Mouse (Mus musculus): ENCODE results near the gene Bbof1. TPM values are rescaled to one million over a fixed set of nuclear protein-coding genes. Genes with fewer than 3 reads are reported as not detected.

The Bbof1 gene
- polyA plus RNA-seq, 1 experiment: 1.6 TPM

DNA sequence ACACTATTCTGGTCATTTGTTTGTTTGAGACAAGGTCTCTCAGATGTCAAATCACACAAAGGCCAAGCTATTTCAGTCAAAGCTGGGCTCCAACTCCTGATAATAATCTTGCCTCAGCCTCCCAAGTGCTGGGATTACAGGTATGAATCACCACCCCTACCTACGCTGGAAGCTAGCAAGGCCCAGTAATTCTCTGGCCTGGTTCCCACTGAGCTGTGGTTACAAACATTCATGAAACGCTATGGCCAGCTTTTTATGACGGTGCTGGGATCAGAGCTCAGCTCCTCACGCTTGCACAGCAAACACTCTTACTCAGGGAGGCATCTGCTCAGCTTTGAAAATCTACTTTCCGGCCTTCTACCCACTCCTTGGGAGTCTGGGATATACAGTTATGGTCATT lies 15.0 kb upstream of the Bbof1 start:
- no peak for TF ChIP-seq GATA1 (IDR thresholded peaks at IDR 0.05; ENCODE audit: low read length)

DNA sequence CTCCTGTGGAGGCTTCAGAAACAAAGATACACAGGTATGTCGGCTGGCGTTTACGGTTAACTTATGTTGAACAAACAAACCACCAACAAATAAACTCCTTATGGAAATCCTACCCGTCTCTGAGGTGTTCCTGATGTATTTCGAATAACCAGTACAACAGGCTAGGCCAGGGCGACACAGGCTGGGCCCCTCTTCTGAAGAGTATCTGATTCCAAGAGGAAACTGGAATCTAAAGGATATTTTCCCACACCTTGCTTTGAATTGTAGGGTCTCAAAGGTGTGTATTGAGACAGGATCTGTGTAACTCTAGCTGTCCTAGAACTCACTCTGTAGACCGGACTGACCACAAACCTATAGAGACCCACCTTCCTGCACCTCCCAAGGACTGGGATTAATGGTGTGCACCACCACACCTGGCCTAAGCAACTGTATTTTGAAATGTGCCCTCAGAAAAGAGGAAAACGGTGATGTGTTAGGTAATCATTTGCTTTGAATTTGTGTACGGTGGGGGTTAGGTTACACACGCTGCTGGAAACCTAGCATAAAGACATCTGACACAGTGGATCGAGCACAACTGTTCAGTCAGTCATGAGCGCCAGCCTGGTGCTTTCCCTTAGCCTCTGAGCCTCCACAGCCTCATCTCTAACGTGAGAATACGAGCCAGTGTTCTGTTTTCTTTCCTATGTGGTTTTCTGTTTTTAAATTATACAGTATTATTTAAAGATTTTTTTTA lies 11.8 kb upstream of the Bbof1 start:
- no peak for TF ChIP-seq GATA1 (IDR thresholded peaks at IDR 0.05; ENCODE audit: low read length)

DNA sequence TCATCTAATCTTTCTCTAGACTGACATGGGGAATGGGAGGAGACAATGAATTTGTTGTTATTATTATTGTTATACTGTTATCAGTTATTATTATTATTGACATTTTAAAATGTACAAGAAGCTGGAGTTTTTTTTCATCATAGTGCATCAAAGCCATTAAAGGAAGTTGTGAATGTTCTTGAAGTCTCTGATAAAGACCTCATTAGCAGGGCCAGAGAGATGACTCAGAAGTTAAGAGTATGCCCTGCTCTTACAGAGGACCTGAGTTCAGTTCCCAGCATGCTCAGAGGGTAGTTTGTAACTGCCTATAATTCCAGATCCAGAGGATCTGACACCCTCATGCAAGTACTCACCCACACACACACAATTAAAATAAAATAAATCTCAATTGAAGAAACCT lies 11.2 kb upstream of the Bbof1 start:
- TF ChIP-seq GATA1 (IDR thresholded peaks at IDR 0.05; ENCODE audit: low read length): no peak

DNA sequence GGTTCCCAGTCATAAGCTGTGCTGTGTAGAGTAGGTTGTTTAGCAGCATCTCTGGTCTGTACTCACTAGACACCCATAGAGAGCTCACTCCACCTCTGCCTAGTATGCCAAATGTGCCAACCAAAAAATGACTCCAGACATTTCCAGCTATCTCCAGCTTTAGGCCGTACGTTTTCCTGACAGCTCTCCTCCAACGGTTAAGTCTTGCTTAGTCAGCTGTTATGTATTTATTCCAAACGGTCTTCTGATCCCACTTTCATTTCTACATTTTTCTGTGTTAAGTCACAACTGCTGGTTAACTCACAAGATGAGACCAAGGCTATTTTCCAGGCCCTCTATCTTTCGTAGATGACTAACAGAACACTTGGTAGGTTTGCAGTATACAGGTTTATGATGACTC lies 10.2 kb upstream of the Bbof1 start:
- TF ChIP-seq GATA1 (IDR thresholded peaks at IDR 0.05; ENCODE audit: low read length): no peak

DNA sequence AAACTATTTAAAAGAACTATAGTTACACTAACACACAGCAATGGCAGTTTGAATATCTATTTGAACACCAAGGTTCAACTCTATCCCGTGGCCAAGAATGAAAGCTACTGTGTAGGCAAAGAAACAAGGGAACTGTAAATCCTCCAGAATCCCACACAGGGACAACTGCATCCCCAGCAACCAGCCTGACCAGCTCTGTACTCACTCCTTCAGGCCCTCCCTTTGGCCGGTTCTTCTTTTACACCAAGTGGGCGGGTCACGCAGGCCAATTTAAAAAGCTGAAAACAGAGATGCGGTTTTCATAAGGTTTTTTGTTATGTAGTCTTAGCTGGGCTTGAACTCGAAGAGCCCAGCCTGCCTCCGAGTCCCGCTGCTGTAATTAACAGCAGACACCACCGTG lies 9.7 kb upstream of the Bbof1 start:
- no peak for TF ChIP-seq GATA1 (IDR thresholded peaks at IDR 0.05; ENCODE audit: low read length)

DNA sequence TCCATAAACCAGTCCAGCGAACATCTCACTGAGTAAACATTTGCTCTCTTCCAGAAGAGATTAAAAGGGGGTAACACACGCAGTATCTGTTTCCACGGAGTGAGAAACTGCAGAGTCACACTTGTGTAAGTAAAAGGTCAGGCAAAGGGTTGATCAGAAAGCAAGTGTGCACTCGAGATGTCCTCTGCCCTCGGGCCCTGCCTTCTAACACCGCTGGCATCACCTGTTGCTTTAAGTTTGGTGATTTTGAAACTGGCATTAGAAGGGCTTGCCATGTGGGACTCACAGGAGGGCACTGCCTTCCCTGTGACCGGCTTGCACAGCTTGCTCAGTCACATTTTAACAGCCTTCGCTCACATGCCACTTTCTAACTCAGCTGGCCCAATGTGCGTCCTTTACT lies 9.2 kb upstream of the Bbof1 start:
- TF ChIP-seq GATA1 (IDR thresholded peaks at IDR 0.05; ENCODE audit: low read length): no peak

DNA sequence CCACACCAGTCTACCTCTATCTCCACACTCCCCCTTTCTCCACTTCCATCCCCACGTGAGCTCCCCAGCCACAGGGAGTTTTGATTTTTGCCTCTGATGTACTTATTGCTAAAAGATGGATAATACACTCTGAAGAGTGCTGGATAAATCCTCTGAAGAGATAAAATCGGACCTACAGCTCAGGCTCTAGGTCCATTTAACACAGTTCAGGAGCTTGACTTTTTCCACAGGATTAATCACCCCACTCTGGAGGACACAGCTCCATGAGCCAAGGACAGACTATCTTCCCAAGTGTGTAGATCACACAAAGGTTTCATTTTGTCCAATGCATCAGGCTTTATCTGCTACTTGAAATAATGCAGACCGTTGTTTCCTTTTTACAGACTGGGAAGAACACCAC lies 8.8 kb upstream of the Bbof1 start:
- TF ChIP-seq GATA1 (IDR thresholded peaks at IDR 0.05; ENCODE audit: low read length): no peak

DNA sequence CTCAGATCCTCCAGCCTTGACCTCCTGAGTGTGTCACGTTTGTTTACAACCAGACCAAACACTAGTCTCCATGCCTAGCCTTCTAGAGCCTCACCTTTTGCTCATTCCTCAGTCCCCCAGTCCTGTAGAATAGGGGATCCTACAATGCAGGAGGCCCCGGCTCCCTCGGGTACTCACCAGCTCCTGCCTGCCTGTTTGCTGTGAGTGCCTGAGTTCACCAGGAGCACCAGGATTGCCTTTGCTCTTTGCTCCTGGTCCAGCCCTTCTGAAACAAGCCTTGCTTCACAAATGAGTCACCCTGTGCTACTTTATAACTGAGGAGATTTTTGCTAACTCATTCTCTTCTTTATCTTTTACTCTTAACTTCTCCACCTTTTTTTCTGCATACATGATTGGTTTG lies 8.2 kb upstream of the Bbof1 start:
- TF ChIP-seq GATA1 (IDR thresholded peaks at IDR 0.05; ENCODE audit: low read length): no peak

DNA sequence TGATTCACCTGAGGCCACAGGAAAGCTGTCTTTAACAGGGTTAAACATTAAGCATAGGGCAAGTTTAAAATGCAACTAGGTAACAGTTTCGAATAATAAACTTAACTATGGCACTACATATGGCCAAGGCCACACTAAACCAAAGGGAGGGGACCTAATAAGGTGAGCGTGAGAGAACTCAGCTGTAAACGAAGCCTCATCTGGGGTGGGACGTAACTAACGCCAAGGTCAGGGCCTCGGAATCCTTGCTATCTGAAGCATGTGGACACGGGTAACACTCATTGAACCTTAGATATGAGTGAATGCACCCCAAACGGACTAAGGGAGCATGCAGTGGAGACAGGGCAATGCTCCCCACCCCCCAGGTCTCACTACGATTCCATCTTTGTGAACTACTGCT lies 5.9 kb upstream of the Bbof1 start:
- no peak for TF ChIP-seq GATA1 (IDR thresholded peaks at IDR 0.05; ENCODE audit: low read length)

DNA sequence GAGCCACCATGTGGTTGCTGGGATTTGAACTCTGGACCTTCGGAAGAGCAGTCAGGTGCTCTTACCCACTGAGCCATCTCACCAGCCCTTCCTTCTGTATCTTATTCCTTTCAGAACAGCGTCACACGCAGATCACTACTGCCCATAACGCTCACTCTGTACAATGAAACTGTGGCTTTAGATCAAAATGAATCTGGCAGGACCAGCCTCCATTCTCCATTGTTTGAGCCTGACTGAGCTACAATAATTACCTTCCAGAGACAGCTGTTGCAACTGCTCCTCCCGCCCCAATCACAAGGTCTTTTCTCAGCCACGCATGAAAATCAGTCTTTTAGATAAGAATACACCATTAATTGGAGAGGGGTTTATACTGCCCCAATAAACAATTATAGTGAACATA lies 4.3 kb upstream of the Bbof1 start:
- no peak for TF ChIP-seq GATA1 (IDR thresholded peaks at IDR 0.05; ENCODE audit: low read length)

DNA sequence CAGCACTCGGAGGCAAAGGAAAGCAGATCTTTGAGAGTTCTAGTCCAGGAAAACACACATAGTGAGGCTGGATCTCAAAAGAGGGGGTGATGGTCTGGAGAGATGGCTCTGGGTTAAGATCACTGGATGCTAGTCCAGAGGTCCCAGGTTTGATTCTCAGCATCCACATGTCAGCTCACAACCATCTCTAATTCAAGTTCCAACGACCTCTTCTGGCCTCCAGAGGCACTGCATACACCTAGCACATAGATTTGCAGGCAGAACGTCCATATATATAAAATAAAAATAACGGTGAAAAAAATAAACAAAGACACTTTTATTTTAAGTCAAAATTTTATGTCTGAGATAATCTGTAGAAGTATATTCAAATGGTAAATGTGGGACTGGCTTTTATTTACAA lies 1.6 kb upstream of the Bbof1 start:
- no peak for TF ChIP-seq GATA1 (IDR thresholded peaks at IDR 0.05; ENCODE audit: low read length)

DNA sequence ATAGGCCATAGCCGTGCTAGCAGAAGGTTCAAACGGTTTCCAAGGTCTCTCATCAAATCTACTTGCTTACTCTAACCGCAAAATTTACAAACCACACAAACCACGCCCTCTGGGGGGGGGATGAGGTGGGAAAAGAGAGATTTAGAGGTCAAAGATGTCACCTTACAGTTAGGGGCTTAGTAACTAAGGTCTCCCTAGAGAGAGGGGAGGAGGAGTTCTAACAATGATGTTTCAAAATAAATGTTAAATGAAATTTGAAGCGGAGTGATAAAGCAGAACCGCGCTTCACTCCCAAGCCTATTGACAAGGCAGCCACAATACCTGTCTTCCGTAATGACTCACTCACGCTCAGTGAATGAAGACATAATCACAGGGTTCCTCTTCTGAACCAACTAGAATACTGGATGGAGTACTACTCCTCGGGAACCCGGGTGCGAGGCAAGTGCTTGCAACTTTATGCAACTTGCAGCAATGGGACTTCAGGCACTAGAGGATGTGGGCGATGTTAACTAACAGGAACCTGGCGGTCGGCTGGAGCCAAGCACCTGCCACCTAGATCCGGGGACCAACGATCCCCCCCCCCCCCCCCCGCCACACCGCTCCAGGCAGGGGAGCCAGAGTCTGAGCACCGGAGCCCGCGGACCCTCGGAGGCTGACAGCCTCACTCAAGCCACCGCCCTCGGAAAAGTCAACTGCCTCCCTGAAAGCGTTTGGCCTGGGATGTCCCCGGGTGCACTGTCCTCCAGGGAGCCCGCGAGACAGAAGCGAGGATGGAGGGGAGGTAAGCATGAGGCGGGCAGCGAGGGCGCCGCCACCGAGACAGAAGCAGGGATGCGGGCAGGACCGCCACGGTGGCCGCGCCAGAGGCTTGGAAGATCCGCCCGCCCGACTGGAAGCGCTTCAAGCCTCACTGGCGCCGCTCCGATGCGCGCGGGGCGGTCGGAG lies 725 bp upstream of the Bbof1 start:
- no peak for TF ChIP-seq GATA1 (IDR thresholded peaks at IDR 0.05; ENCODE audit: low read length)

DNA sequence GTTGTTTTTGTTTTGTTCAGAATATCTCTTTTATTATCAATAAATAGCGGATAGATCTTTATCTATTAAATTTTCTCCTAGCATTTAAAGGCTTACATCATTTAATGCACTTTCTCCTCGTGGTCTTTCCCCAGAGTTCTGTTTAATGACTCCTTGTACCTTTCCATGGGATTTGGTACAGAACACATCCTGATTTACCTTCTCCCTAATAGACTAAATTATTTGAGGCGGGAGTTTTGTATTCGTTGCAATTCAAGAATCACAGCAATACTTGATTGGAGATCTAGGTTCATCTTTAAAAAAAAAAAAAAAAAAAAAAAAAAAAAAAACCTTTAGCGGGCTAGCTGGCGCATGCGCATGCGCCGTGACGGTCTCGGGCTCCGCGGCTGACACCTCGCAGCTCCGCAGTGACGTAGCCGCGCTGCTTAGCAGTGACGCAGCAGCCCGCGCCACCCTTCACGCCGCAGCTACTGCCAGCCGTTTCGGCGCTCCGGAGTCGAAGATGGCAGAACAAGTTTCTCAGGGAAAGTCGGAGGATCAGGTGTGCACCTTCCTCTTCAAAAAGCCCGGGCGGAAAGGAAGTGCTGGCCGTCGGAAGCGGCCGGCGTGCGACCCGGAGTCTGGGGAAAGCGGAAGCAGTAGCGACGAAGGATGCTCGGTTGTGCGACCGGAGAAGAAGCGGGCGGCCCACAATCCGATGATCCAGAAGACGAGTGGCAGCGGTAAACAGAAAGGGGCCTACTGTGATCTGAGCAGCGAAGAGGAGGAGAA lies 8.1 kb downstream of the Bbof1 start, which contains the start of gene Rnf113a2:
Rnf113a2 (plus strand) TSS at position 363 of the 771 bp plus-strand sequence.
- TF ChIP-seq GATA1 (IDR thresholded peaks at IDR 0.05; ENCODE audit: low read length): no peak

DNA sequence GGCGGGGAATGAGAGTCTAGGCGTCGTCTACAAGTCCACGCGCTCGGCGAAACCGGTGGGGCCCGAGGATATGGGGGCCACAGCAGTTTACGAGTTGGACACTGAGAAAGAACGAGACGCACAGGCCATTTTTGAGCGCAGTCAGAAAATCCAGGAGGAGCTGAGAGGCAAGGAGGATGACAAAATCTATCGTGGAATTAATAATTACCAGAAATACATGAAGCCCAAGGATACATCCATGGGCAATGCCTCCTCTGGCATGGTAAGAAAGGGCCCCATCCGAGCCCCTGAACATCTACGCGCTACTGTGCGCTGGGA lies 8.7 kb downstream of the Bbof1 start:
- no peak for TF ChIP-seq GATA1 (IDR thresholded peaks at IDR 0.05; ENCODE audit: low read length)

DNA sequence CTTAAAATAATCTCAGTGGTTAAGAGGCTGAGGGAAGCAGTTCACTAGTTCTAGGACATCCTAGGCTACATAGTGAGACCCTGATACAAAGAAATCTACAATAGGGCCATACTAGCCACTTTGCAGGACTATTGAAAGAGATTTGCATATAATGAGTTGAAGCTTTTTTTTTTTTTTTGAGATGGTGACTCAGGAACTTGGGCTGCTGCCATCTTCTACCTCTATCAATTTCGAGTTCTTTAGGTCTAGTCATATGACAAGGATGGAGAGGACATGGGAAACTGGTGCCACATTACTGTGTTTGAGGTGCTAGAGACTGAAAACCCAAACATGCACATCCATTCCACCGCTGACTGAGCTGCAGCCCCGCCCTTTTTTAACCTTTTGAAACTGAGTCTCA lies 15.1 kb downstream of the Bbof1 start:
- TF ChIP-seq GATA1 (IDR thresholded peaks at IDR 0.05; ENCODE audit: low read length): no peak

DNA sequence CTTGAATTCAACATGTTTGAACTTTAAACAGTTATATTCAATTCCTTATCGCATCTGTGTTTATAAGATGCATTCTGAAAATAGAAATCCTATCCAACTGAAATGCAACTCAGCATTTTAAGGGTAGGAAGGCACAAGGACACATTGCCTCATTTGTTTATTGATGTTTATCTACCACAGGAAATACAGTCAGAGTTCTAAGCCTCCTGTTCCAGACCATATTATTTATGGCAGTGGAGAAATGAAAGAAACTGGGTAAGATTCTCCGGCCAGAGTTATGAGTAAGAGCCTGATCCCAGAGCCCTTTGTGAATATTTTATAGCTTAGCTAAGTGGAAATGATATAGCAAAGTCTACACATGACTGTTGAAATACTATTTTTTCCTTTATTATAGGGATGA lies 21.0 kb downstream of the Bbof1 start:
- TF ChIP-seq GATA1 (IDR thresholded peaks at IDR 0.05; ENCODE audit: low read length): no peak

Data from G1E-ER4 (cell line).